Mouse (Mus musculus) ovary, adult 10 weeks (tissue): ENCODE measurements around the gene Nlrp9a. TPM values are rescaled to one million over a fixed set of nuclear protein-coding genes. Genes with fewer than 3 reads are reported as not detected.

Experiments used
- polyA plus RNA-seq: library from polyadenylated mRNA; stranded (reverse); fragments of 350-450 nt; fragmentation: Illumina TruSeq; extraction: RNeasy Lipid Tissue Mini Kit (QIAGEN cat#74804); gene quantifications from one replicate; pipeline ENCODE4 v1.2.3, GENCODE M21; 2014

Gene Nlrp9a
- 30.8 TPM for polyA plus RNA-seq

GRCm38 (mm10) chr7:26534723-26535122 is at the start of gene Nlrp9a:
Nlrp9a (plus strand) TSS chr7:26535023.

GRCm38 (mm10) chr7:26618364-26618763 is 83.5 kb downstream of the Nlrp9a start, which contains the start of gene Vmn1r185:
Vmn1r185 (minus strand) TSS chr7:26618464.

Other genes starting within 250 kb of the Nlrp9a start
- gene Cyp2a4, start 227.9 kb upstream of the Nlrp9a start, polyA plus RNA-seq: not detected
- 26.9 TPM for gene Nlrp9c, start 131.3 kb upstream of the Nlrp9a start, polyA plus RNA-seq
- 37.6 TPM for gene Nlrp4a, start 99.9 kb upstream of the Nlrp9a start, polyA plus RNA-seq
- not detected for gene Vmn1r185, start 83.4 kb downstream of the Nlrp9a start, polyA plus RNA-seq
- not detected for gene Cyp2b23, start 151.4 kb downstream of the Nlrp9a start, polyA plus RNA-seq
- gene Cyp2b19, start 222.1 kb downstream of the Nlrp9a start, polyA plus RNA-seq: not detected